Mouse (Mus musculus): Measurements from ENCODE around the gene 9930022D16Rik.
A peak's percentile ranks its signal among the peaks of the same experiment; 100 is the strongest.

9930022D16Rik gene

GRCm38 (mm10) chr11:109413617-109414016, at the start of gene 9930022D16Rik:
9930022D16Rik (plus strand) TSS chr11:109413917.
- DNase-seq (ENCODE audit: low spot score), result no peak

GRCm38 (mm10) chr11:109364337-109364736, 49.4 kb upstream of the 9930022D16Rik start:
- DNase-seq (ENCODE audit: low spot score), result no peak

- DNase-seq (ENCODE audit: low spot score), result no peak
Observed at GRCm38 (mm10) chr11:109364881-109365280, 48.8 kb upstream of the 9930022D16Rik start.

- no peak for DNase-seq (ENCODE audit: low spot score)
Observed at GRCm38 (mm10) chr11:109365818-109366217, 47.9 kb upstream of the 9930022D16Rik start.

- no peak for DNase-seq (ENCODE audit: low spot score)
Observed at GRCm38 (mm10) chr11:109366802-109367579, 46.7 kb upstream of the 9930022D16Rik start.

- DNase-seq (ENCODE audit: low spot score), result no peak
Observed at GRCm38 (mm10) chr11:109369026-109369637, 44.6 kb upstream of the 9930022D16Rik start.

GRCm38 (mm10) chr11:109375412-109375811, 38.3 kb upstream of the 9930022D16Rik start:
- no peak for DNase-seq (ENCODE audit: low spot score)

GRCm38 (mm10) chr11:109376484-109377143, 37.1 kb upstream of the 9930022D16Rik start:
- DNase-seq (ENCODE audit: low spot score), result no peak

GRCm38 (mm10) chr11:109377477-109377876, 36.2 kb upstream of the 9930022D16Rik start:
- DNase-seq (ENCODE audit: low spot score), result no peak

- no peak for DNase-seq (ENCODE audit: low spot score)
Observed at GRCm38 (mm10) chr11:109378051-109378450, 35.7 kb upstream of the 9930022D16Rik start.

- no peak for DNase-seq (ENCODE audit: low spot score)
Observed at GRCm38 (mm10) chr11:109380662-109381061, 33.1 kb upstream of the 9930022D16Rik start.

GRCm38 (mm10) chr11:109385296-109385695, 28.4 kb upstream of the 9930022D16Rik start:
- DNase-seq (ENCODE audit: low spot score), result no peak

GRCm38 (mm10) chr11:109389046-109389445, 24.7 kb upstream of the 9930022D16Rik start:
- no peak for DNase-seq (ENCODE audit: low spot score)

- no peak for DNase-seq (ENCODE audit: low spot score)
Observed at GRCm38 (mm10) chr11:109391200-109391599, 22.5 kb upstream of the 9930022D16Rik start.

GRCm38 (mm10) chr11:109391760-109392159, 22.0 kb upstream of the 9930022D16Rik start:
- DNase-seq (ENCODE audit: low spot score), result peak; percentile 39

- no peak for DNase-seq (ENCODE audit: low spot score)
Observed at GRCm38 (mm10) chr11:109392601-109393000, 21.1 kb upstream of the 9930022D16Rik start.

GRCm38 (mm10) chr11:109394758-109395157, 19.0 kb upstream of the 9930022D16Rik start:
- no peak for DNase-seq (ENCODE audit: low spot score)

GRCm38 (mm10) chr11:109395291-109395690, 18.4 kb upstream of the 9930022D16Rik start:
- no peak for DNase-seq (ENCODE audit: low spot score)

GRCm38 (mm10) chr11:109406431-109406830, 7.3 kb upstream of the 9930022D16Rik start:
- no peak for DNase-seq (ENCODE audit: low spot score)

- DNase-seq (ENCODE audit: low spot score), result no peak
Observed at GRCm38 (mm10) chr11:109410197-109410980, 3.3 kb upstream of the 9930022D16Rik start.

- no peak for DNase-seq (ENCODE audit: low spot score)
Observed at GRCm38 (mm10) chr11:109414802-109415201, 1.1 kb downstream of the 9930022D16Rik start.

Measured in embryo, embryonic 10 days (tissue).